Mouse (Mus musculus): ENCODE results near the gene Ptpn13. TPM values are rescaled to one million over a fixed set of nuclear protein-coding genes. Genes with fewer than 3 reads are reported as not detected.

Gene Ptpn13
- polyA plus RNA-seq, 1 experiment: 42.2 TPM

DNA sequence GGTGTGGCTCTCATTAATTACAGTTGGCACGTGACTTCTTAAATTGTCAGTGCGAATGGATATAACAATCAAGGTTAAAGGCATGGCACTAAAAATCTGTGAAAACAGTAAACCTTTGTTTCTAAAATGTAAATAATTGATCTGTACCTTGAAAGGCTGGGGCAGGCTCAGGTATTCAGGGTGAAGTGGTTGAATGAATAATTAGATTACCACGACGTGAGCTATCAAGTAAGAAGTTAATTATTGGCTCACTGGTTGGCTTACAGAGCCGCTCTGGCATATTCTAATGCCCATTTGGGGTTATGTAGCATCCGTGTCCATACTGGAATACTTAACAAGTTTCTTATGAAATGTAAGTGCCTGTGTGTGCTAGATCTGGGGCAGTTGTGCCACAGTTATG is 92.6 kb downstream of the Ptpn13 start:
- DNase-seq (ENCODE audit: low spot score): no peak

DNA sequence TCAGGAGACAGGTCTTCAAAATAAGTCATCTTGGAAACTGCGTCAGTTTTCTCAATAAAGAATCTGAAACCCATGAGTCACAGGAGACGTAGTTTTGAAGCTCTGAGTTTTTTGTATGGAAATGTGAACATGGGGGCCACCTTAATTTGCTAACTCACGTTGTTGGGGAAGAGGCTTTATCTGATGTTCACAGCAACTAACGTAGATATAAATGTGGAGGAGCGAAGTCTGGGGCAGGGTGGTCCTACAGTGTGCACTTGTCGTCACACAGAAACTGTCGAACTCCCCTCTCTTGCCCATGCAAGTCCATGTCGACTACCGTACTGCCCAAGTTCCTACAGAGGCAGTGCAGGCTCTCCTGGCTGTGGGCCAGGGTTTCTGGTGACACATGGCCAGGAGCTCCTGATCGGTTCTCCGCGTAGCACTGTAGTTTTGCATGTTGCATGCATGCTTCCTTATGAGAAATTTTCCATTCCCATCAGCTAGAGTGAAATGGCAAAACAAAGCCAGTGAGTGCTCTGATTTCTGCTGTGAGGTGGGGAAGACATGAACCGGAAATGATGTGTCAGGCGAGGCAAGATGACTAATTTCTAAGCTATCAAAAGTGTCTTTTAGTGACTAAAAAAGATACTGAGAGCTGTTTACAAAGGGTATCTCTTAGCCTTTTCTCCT is 93.9 kb downstream of the Ptpn13 start:
- no peak for DNase-seq (ENCODE audit: low spot score)

DNA sequence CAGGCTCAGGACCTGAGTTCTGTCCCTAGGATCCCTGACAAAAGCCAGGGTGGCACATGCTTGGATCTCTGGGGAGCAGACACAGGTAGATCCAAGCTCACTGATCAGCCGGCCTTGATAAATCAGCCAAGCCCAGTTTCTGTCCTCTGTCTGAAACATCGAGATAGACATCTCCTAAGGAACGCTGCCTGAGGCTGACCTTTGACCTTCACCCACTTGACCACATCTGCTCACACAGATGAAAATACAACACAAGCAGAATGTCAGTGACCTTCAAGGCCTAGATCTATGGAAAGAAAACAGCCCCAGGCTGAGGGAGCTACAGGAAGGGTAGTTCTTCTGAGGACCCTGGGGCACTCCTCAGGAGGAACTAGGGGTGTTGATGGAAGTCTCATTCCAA is 97.4 kb downstream of the Ptpn13 start:
- DNase-seq (ENCODE audit: low spot score): no peak

DNA sequence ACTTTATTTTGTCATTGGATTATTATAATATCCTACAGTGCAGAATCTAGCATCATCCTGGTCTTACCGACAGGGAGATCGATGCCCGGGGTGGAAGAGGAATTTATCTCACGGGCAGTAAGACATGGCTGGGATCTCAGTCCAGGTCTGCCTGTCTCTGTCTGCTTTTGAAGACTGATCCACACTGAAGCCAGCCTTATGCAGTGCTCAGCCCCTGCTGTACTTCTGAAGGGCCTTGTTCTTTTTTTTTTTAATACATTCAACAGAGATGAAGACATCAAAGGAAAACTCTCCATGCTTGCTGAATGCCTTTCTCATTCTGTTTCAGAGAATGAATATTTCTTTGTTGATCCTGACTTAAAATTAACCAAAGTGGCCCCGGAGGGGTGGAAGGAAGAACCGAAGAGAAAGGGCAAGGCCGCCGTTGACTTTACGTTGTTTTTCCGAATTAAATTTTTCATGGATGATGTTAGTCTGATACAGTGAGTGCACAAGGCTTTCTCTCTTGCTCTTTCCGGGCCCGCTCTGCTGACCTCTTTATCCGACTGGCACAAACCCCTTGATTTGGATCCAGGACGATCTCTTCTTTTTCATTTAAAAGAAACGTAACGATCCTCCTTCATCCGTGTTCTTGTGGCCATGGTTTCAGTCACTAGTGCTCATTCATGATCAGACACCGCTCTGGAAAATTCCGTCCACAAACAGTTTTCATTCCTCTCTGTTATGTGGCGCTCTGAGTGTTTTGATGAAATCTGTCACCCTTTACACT is 101.9 kb downstream of the Ptpn13 start:
- DNase-seq (ENCODE audit: low spot score): no peak

DNA sequence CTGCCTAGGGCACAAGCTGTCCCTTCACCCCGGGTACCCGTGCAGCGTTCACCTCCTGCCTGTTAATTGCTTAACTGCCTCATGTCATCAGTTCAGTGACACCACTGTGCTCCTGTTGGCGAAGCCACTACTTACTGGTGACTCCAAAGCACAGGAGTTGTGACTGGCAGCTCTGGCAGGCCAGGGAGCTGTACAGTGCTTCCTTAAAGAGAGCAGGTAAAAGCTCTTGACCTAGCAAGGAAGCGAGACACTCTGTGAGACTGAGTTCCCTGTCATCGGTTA is 102.4 kb downstream of the Ptpn13 start:
- DNase-seq (ENCODE audit: low spot score): no peak

DNA sequence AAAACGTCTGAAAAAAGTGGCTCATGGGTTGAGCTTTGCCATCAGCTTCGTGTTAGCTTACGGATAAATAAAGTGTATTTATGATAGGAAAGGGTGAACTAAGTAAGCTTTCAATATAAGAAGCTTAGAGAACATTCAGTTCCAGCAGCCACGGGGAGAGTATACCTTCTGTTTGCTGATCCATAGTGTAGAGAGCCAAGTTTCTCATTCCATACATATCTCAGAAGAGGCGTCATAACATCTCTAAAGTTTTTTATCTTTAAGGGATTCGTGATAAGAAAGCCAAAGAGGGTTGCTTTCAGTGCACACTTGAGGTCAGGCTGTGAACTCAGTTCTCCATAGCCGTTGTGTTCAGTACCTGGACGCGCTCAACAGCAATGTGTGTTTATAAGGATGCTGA is 105.2 kb downstream of the Ptpn13 start:
- DNase-seq (ENCODE audit: low spot score): no peak

DNA sequence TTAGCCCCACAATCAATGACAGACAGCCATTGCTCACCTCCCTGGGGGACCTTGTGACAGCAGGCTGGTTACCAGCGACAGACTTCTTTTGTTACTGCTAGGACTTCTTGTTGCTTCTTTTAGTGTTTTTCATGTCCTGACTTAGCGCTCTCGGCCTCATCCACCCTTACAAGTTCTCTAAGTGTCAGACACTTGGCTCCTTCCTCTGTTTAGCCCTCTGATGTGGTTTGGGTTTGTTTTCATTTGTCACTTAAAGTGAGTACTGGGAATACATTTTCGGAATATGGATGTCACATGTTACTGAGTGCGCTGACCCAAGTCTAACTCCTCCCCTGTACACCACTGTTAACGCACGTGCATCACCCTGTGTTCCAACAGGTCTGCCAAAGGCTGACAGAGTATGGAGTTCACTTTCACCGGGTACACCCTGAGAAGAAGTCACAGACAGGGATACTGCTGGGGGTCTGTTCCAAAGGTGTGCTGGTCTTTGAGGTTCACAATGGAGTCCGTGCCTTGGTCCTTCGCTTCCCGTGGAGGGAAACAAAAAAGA is 107.9 kb downstream of the Ptpn13 start:
- DNase-seq (ENCODE audit: low spot score): no peak

DNA sequence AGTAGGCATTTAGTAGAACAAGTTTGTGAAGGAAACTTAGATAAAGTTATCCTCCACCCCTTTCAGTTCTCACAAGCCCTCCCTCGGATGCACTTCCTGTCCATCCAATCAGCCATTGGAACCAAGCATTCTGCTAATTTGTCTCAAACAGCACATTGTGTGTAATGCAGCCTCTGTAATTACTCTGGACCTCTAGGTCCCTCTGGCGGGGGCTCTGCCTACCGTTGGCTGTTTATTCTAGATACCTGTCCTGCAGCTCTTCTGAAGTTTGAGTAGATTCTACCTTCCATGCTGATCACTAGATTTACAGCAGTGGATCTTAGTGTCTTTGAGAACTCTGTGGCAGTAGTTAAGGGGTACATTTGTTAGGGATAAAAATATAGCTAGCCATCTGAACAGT is 109.5 kb downstream of the Ptpn13 start:
- DNase-seq (ENCODE audit: low spot score): no peak

DNA sequence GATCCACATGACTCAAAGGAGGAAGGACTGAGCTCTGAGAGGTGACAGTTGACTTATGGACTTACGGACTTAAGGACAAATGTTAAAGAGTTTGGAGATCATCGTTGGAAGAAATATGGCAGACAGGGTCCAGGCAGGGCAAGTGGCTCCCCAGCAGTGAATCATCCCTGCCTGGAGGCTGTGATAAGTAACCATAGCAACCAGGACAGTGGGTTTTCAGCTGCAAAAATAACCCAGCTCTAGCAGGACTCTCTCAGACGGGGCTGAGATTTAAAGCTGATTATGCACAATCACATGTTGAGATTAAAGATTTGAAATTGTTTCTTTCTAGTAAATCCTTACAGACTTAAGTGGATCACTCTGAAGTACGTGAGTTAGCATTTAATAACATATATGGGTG is 112.4 kb downstream of the Ptpn13 start:
- no peak for DNase-seq (ENCODE audit: low spot score)

DNA sequence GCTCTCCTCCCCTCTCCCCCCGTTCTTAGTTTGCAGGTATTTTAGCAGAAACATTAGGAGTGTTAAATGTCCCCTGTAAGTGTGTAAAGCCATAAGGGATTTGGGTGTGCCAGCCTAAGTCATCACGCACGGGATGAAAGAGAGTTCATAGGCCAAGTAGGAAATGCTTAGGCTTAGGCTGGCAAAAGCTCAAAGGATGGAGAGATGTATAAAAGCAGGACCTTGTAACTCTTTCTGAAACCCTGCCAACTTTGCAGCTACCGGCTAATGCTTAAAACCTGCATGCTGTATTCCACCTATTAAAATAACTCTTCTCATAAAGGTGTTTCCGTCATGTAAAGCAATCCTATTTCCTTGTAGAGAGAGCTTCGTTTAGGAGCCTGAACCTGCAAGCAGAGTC is 115.6 kb downstream of the Ptpn13 start:
- DNase-seq (ENCODE audit: low spot score): no peak

DNA sequence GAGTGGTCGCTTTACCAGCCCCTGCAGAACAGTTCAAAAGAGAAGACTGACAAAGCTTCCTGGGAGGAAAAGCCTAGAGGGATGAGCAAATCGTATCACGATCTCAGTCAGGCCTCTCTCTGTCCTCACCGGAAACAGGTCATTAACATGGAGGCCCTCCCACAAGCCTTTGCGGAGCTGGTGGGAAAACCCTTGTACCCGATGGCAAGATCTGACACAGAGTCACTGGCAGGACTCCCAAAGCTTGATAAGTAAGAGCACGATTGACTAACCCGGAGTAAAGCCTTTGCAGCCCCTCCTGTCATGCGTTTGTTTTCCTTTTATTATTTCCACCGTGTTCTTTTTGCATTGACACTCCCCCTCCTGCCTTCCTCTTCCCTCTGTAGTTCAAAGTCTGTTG is 116.1 kb downstream of the Ptpn13 start:
- DNase-seq (ENCODE audit: low spot score): no peak

DNA sequence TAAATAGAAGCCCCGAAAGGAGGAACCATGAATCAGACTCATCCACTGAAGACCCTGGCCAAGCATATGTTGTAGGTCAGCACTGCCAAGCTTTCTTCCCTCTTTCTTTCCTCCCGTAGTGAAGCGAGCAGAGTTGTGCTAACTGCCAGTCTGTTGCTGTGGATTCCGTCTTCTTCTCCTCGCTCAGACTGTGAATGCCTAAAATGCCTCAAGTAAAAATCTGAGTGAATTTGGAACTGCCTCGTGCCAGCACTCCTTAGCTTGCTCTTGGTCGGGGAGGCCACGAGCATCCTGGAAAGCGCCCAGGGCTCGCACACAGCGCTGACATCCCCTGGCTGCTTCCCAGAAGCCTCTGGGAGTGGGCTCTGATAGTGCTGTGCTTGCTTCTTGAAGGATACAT is 116.5 kb downstream of the Ptpn13 start:
- no peak for DNase-seq (ENCODE audit: low spot score)

DNA sequence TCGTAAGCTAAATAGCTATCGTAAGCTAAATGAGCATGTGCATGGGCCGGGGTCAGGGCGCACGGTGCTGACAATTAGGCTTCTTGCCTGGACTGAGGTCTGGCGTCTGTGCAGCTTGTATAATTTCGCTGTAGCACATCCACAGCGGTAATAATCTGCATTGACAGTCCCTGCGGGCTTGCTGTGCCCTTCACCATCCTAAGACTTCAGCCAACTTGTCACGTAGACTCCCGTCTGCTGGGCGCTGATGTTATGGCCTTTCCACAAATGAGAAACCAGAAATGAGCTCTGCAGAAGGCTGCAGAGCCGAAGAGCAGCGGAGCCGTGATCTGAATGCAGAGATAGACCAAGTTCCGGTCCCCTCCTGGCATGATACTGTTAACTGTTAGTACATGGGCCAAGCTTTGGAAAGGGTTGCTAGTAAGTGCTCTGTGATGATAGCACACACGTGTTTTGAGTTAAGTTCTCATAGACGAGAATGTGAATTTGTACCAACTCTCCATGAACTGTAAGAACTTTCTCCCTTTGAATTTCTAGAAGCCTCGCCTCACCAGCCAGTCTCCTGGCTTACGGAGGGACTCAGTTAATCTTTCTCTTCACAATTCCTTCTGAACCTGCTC is 120.5 kb downstream of the Ptpn13 start:
- no peak for DNase-seq (ENCODE audit: low spot score)

DNA sequence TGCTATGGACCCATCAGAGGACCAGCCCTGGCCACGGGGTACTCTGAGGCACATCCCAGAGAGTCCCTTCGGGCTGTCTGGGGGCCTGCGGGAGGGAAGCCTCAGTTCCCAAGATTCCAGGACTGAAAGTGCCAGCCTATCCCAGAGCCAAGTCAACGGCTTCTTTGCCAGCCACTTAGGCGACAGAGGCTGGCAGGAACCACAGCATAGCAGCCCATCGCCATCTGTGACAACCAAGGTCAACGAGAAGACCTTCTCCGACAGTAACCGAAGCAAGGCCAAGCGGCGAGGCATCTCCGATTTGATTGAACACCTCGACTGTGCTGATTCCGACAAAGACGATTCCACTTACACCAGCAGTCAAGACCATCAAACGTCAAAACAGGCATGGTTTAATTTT is 129.8 kb downstream of the Ptpn13 start:
- DNase-seq (ENCODE audit: low spot score): no peak

DNA sequence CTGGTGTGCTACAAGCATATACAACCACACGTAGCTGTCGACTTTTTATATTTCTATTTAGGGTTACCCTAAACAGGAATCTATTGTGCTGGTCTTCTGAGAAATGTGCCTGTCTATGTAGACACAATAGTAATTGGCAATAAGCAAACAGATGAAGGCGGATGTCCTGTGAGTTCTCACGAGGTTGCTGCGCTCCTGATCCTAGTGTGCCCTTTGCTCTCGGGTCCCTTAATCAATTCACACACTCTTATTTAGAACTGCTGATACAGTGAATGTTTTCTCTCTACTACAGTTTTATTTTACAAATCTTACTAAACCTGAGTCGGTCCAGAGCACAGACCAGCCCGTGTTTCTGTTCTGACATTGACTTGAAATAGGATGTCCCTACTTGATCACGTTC is 135.6 kb downstream of the Ptpn13 start:
- no peak for DNase-seq (ENCODE audit: low spot score)

DNA sequence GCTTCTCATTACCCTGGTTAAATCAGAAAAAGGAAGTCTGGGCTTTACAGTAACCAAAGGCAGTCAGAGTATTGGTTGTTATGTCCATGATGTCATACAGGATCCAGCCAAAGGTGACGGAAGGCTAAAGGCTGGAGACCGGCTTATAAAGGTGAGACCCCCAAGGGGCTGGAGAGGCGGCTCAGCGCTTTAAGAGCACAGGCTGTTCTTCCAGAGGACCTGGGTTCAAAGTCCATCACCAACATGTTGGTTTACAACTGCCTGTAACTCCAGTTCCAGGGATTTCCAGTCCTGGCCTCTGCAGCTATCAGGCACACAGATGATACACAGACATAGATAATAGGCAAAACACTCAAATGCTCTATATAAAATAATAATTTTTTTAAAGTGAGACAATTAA is 143.0 kb downstream of the Ptpn13 start:
- DNase-seq (ENCODE audit: low spot score): no peak

DNA sequence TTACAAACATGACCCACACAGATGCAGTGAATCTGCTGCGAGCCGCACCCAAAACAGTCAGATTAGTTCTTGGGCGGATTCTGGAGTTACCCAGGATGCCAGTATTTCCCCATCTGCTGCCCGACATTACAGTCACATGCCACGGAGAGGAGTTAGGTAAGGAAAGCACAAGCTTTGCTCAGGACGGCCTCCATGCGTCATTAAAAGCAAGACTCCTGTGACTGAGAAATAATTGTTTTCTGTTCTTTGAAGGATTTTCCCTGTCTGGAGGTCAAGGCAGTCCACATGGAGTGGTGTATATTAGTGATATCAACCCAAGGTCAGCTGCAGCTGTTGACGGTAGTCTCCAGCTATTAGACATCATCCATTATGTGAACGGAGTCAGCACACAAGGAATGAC is 144.5 kb downstream of the Ptpn13 start:
- DNase-seq (ENCODE audit: low spot score): no peak

DNA sequence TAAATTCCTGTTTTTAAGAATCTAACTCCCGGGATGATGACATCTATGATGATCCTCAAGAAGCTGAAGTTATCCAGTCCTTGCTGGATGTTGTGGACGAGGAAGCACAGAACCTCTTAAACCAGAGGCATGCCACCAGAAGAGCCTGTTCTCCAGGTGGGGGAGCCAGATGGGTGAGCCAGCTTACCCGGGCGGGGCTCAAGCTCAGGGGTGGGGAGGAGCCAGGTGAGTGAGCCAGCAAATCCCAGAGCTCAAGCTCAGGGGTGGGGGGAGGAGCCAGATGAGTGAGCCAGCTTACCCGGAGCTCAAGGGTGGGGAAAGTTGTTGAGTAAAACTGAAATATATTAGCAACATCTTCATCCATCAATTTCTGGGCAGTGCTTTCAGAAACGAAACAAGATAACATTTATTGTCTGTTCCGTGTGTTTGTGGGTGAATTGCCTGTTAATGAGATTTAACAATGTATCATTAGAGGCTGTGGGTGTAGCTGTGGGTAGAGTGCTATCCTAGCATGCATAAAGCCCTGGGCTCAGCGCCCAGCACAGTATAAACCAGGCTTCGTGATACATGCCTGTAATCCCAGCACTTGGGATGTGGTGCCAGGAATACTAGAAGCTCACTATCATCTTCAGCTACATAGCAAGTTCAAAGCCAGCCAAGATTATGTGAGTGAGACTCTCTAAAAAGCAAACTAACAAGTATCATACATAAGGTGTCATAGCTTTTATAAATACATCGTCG is 154.9 kb downstream of the Ptpn13 start:
- no peak for DNase-seq (ENCODE audit: low spot score)

DNA sequence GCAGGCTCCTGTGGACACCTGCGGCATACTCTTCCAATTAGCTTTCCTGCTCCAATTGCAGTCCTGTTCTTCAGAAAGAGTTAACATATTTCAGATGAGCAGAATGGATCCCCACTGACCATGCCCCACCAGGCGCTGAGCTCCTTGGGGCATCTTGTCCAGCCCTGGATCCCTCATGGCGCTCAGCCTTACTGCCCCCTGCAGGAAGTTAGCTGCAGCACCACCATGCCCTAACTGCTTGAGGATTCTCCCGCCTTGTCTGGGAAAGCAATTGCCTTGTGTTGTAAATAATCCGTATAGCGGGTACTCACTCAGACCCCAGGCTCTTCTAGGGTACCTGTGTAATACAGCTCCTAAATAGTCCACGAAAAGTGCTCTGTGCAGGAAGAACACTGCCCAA is 162.2 kb downstream of the Ptpn13 start:
- no peak for DNase-seq (ENCODE audit: low spot score)

DNA sequence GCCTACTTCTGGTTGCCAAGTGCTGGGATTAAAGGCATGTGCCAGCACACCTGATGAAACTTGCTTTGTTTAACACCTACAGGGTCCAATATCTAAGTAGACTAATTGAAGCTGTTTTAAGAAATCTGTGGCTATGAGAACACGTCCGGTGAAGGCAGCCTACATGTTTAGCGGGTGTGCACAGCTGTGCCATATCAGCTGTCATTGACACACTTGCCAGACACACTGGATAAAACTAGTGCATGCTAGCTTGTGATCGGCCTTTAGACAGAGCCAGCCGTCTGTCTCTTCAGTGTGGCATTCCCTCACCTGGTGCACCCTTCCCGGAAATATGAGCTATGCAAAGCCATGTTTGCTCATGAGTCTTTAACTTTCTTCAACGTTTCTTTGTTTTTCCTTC is 166.9 kb downstream of the Ptpn13 start:
- no peak for DNase-seq (ENCODE audit: low spot score)

DNA sequence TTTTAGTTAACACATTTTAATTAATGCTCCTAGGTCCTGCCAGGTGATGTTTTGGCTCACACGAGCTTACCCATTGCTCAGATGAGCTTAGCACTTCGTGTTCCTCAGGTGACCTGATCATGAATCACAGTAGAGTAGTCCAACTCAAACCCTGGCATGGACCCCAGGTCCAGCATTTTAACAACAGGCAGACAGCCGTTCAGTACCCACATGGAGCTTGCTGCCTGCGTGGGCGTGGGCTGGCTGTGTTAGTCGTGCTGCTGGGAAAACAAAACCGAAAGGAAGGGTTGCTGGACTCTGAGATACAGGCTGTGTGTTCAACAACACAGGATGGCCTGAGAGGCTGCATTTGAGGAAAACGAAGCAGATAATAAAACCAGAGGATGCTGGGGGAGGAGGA is 167.7 kb downstream of the Ptpn13 start:
- DNase-seq (ENCODE audit: low spot score): no peak

DNA sequence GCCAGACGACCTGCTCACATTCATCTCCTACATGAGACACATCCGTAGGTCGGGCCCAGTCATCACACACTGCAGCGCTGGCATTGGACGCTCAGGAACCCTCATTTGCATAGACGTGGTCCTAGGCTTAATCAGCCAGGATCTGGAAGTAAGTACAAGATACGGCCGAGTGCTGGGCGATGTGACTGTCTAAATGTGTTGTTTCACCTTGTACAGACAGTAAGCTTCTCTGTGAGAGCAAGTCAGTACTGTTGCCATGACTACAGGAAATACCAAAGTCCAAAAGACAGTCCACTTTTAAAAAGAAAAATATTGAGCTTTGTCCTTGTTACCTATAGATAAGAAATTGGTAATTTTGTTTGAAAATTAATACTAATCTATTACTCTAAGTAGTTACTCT is 168.6 kb downstream of the Ptpn13 start:
- DNase-seq (ENCODE audit: low spot score): no peak
